Mouse (Mus musculus) forebrain, embryonic 16.5 days (tissue): Measurements from ENCODE around the gene Wnt5b. TPM values are rescaled to one million over a fixed set of nuclear protein-coding genes. Genes with fewer than 3 reads are reported as not detected.

Experiments used
- ATAC-seq: fragments of 200-750 bp; cut with Nextera tagmentation; 2 replicates; pipeline ENCODE4 v1.8.0; 2017; ENCODE audit warnings: mild to moderate bottlenecking, moderate library complexity
- H3K27ac ChIP-seq: fragments of 300-500 bp; sonication (generic); 2 replicates; pipeline ENCODE4 v1.5.1; 2014; ENCODE audit warnings: low read length, control low read depth
- H3K27me3 ChIP-seq: fragments of 300-500 bp; sonication (generic); replicated peaks from 2 replicates; pipeline ENCODE4 v1.6.1; 2014; ENCODE audit warnings: low read length; ENCODE audit not compliant: control insufficient read depth, insufficient read depth
- H3K36me3 ChIP-seq: fragments of 300-500 bp; sonication (generic); 2 replicates; pipeline ENCODE4 v1.6.1; 2014; ENCODE audit not compliant: control insufficient read depth, insufficient read depth
- H3K4me1 ChIP-seq: fragments of 300-500 bp; sonication (generic); replicated peaks from 2 replicates; pipeline ENCODE4 v1.6.1; 2014; ENCODE audit warnings: low read length; ENCODE audit not compliant: control insufficient read depth, insufficient read depth
- H3K4me2 ChIP-seq: fragments of 300-500 bp; sonication (generic); 2 replicates; pipeline ENCODE4 v1.6.1; 2014; ENCODE audit warnings: mild to moderate bottlenecking, low read length, control low read depth
- H3K4me3 ChIP-seq: fragments of 300-500 bp; sonication (generic); replicated peaks from 2 replicates; pipeline ENCODE4 v1.5.1; 2014; ENCODE audit warnings: mild to moderate bottlenecking, low read length, control low read depth
- H3K9ac ChIP-seq: fragments of 300-500 bp; sonication (generic); replicated peaks from 2 replicates; pipeline ENCODE4 v1.6.1; 2014; ENCODE audit warnings: low read depth, low read length, control low read depth
- H3K9me3 ChIP-seq: fragments of 300-500 bp; sonication (generic); 2 replicates; pipeline ENCODE4 v1.6.1; 2016; ENCODE audit warnings: low read length; ENCODE audit not compliant: control insufficient read depth
- WGBS: fragments of 180-500 bp; shearing (Covaris S2); extraction: QIAGEN DNeasy Blood & Tissue Kit; methylation state at CpG from one replicate; pipeline ENCODE4 v1.1.7; 2014; 5-methylcytosine and 5-hydroxymethylcytosine counted together
- polyA plus RNA-seq: library from polyadenylated mRNA; unstranded; fragments of >200 nt; fragmentation: Nextera tagmentation; extraction: Ambion mirVana; gene quantifications from 2 replicates; pipeline ENCODE4 v1.2.1, GENCODE M21; 2015

Wnt5b gene
- polyA plus RNA-seq, 1 experiment from 2014 or later = 2.2 TPM

DNA sequence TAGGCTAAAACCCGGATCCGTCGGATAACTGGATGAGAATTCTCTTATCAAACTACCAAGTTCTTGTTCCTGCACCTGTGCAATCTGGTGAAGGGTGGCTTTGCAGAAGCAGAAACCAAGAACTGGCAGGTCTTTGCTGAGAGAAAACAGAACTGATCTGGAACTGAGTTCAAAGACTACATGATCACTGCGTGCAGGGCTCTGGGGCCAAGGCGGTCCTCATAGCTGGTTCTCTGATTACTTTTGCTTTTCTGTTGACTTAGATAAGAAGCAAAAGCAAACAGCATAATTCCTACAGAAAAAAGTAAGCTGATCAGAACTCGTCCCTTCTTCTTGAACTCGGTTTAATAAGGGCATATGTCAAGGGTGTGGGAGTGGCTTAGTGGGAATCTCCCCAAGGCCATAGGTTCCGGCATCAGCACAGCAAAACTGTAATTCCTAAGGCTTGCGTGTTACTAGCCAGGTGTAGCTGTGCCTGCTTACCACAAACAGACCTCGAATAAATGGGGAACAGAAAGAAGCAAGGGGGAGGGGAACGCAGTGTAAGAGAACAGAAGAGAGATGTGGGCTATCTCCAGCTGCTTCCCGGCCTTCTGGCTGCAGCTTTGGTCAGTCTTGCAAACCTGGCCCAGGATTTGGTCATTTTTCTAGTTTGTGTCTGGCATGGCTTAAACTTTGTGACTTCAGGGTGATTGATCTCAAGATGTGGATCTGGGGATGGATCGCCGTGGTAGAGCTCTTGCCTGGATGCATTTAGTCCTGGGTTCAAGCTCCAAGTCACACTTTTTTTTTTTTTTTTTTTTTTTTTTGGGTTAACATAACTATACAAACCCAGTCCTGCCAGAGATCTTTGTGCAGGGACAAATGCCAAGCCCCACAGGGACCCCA is 148.5 kb downstream of the Wnt5b start:
- H3K9me3 ChIP-seq = no peaks in the 10 kb centered on the region
- no peak overlapping the region for H3K4me2 ChIP-seq
- no peak overlapping the region for H3K4me3 ChIP-seq
- H3K36me3 ChIP-seq = no peaks in the 10 kb centered on the region
- no peaks in the 10 kb centered on the region for H3K27me3 ChIP-seq
- no peaks in the 10 kb centered on the region for H3K4me1 ChIP-seq
- 87% methylated on average over 14 of the region's 14 CpGs for WGBS
- H3K9ac ChIP-seq = no peak overlapping the region
- ATAC-seq = no peak
- H3K27ac ChIP-seq = no peak overlapping the region

DNA sequence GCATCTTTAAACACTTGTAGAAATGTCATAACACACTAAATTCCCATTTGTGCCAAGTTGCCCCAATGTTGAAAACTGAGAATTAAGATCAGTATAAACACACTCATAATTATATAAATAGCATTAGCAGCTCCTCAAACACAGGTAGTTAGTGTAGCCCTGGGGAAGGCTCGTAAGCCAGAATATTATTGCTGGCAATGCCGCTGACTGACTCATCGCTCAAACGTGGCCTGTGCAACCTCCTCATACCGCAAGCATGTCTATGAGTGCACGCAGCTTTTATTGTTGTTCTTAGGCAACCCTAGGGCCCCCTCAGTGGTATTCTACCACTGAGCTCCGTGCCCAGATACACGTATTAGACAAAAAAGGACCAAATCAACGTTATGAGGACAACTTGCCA is 151.3 kb downstream of the Wnt5b start:
- H3K4me1 ChIP-seq = peaks cover 9% of the 10 kb centered on the region
- H3K9me3 ChIP-seq = no peaks in the 10 kb centered on the region
- H3K9ac ChIP-seq = no peak overlapping the region
- H3K4me3 ChIP-seq = no peak overlapping the region
- no peak overlapping the region for H3K4me2 ChIP-seq
- ATAC-seq = no peak
- no peak overlapping the region for H3K27ac ChIP-seq
- no peaks in the 10 kb centered on the region for H3K27me3 ChIP-seq
- WGBS = 83% methylated on average over 9 of the region's 9 CpGs
- H3K36me3 ChIP-seq = no peaks in the 10 kb centered on the region

DNA sequence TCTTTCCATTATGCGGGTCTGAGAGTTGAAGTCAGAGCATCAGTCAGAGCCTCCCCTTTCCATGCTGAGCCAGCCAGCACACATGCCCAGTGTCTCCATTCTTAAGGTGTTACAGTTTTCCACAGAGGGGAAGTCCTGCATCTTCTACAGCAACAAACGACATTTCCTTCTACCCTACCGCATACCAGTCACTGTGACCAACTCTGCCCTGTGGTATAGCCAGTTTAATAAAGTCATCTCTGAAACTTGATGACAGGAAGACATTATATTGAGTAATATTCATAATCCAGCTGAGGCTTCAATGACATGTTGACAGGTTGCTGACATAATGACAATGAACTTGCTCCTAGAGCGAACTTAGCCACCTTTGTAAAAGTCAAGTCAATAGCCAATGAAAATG is 153.4 kb downstream of the Wnt5b start:
- H3K27me3 ChIP-seq = no peaks in the 10 kb centered on the region
- H3K9me3 ChIP-seq = no peaks in the 10 kb centered on the region
- no peaks in the 10 kb centered on the region for H3K36me3 ChIP-seq
- peaks cover 20% of the 10 kb centered on the region for H3K4me1 ChIP-seq
- H3K27ac ChIP-seq = no peak overlapping the region
- no peak overlapping the region for H3K4me2 ChIP-seq
- WGBS = 92% methylated on average over 4 of the region's 4 CpGs
- no peak overlapping the region for H3K4me3 ChIP-seq
- ATAC-seq = no peak
- H3K9ac ChIP-seq = no peak overlapping the region

DNA sequence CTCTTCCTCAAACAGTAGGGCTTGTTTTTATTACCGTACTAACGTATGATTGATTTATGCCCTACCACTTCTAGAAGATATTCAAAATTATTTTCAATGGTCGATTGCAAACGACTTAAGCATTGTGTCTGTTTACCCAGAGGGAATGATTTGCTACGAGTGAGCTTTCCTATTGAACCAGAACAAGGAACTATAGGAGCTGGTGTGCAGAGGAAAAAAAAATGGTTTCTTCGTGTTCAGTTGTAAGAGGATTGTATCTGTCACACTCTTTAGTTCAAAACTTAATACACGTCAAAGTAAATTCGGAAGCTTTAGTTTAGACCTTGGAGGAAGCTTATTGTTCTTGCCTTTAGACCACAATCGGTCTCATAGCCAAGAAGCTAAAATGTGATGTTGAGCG is 155.1 kb downstream of the Wnt5b start:
- H3K4me3 ChIP-seq = peak overlapping the region; percentile 84
- ATAC-seq = peak; percentile 24
- peak overlapping the region; percentile 87 for H3K27ac ChIP-seq
- no peaks in the 10 kb centered on the region for H3K9me3 ChIP-seq
- peaks cover 20% of the 10 kb centered on the region for H3K4me1 ChIP-seq
- H3K4me2 ChIP-seq = peak overlapping the region; percentile 60
- H3K27me3 ChIP-seq = no peaks in the 10 kb centered on the region
- no peaks in the 10 kb centered on the region for H3K36me3 ChIP-seq
- H3K9ac ChIP-seq = peak overlapping the region; percentile 71
- 21% methylated on average over 10 of the region's 10 CpGs for WGBS

DNA sequence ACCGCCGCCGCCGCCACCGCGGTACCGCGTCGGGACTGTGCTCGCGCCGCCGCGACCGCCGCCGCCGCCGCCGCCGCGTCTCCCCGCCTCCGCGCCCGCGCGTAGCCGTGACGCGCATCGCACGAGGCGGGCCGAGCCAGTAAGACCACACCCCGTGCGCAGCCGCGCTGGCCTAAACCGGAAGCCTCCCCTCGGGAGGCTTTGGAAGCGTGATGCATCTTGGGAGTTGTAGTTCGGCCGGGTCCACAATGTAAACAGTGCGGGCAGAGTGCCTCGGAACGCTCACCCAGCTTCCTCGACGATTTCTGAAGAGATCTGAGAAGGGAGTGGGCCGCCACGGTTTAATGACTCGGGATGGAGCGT is 155.5 kb downstream of the Wnt5b start:
- peak overlapping the region; percentile 60 for H3K4me2 ChIP-seq
- under 1% methylated on average over 44 of the region's 53 CpGs for WGBS

DNA sequence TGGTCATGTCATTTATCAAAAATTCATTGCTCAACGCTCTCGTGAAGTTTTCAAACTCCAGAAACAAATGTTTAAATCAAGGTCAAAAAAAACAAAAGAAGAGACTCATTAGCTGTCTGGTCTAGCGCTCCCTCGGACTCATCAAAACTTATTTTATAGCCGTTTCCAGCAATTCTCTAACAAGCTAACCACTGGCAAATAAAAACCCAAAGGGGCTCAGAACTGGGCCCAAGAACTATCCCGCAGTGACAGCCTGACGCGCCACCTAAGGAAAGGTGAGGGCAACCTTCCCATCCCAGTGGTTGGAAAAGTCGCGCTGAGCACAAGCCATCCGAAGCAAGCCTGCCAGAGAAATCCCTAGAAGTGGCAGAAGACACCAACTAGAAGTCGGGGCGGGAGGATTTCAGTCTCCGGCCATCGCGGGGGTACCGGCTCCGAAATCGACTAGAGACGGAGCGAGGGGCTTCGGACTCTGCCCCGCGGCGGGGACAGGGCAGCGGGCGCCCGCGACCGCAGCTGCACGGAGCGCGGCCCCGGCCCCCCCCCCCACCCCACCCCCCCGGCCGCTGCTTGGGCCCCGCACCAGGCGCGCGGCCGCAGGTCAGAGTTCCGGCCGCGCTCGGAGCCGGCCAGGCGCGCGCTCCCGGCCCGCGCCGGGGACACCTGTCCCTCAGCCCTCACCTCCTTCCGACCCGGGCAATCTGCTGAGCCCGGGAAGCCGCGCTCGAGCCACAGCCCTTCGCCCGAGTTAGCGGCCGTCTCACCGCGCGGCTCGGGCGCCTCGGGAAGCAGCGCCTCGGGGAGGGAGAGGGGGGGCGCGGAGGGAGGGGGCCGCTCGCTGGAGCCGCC is 156.1 kb downstream of the Wnt5b start:
- H3K36me3 ChIP-seq = no peaks in the 10 kb centered on the region
- no peaks in the 10 kb centered on the region for H3K9me3 ChIP-seq
- peak overlapping the region; percentile 78 for H3K27ac ChIP-seq
- ATAC-seq = peak; percentile 75
- H3K4me1 ChIP-seq = peaks cover 20% of the 10 kb centered on the region
- WGBS = under 1% methylated on average over 32 of the region's 76 CpGs
- peak overlapping the region; percentile 89 for H3K9ac ChIP-seq
- H3K27me3 ChIP-seq = no peaks in the 10 kb centered on the region
- peak overlapping the region; percentile 84 for H3K4me3 ChIP-seq
- peak overlapping the region; percentile 80 for H3K4me2 ChIP-seq

More for the DNA sequence above, 155.5 kb downstream of the Wnt5b start:
- peak overlapping the region; percentile 89 for H3K9ac ChIP-seq
- H3K4me3 ChIP-seq = peak overlapping the region; percentile 84
- peaks cover 20% of the 10 kb centered on the region for H3K4me1 ChIP-seq
- peak; percentile 99 for ATAC-seq
- H3K27ac ChIP-seq = peak overlapping the region; percentile 87
- no peaks in the 10 kb centered on the region for H3K36me3 ChIP-seq
- H3K9me3 ChIP-seq = no peaks in the 10 kb centered on the region
- H3K27me3 ChIP-seq = no peaks in the 10 kb centered on the region

DNA sequence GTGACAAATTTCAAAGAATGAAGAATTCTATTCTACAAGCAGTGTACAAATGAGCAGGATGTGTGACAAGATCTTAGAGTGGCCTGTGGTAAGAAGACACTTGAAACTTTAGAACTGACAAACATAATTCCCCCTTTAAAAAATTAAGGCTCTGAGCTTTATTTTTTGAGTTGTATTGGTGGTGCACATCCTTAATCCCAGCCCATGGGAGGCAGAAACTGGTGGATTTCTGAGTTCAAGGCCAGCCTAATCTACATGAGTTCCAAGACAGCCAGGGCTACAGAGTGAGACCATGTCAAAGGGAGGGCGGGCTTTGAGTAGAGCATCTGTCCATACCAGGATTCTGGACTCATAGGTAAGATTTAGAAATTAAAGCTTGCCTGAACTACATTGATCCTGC is 157.3 kb downstream of the Wnt5b start:
- Histone ChIP-seq H3K4me1 (peaks cover 20% of the 10 kb centered on the region), H3K4me2 (no peak overlapping the region), H3K9ac (no peak overlapping the region), H3K9me3 (no peaks in the 10 kb centered on the region), H3K36me3 (no peaks in the 10 kb centered on the region), H3K27me3 (no peaks in the 10 kb centered on the region), H3K27ac (no peak overlapping the region), H3K4me3 (no peak overlapping the region)
- no peak for ATAC-seq
- 97% methylated on average over 1 of the region's 1 CpGs for WGBS

DNA sequence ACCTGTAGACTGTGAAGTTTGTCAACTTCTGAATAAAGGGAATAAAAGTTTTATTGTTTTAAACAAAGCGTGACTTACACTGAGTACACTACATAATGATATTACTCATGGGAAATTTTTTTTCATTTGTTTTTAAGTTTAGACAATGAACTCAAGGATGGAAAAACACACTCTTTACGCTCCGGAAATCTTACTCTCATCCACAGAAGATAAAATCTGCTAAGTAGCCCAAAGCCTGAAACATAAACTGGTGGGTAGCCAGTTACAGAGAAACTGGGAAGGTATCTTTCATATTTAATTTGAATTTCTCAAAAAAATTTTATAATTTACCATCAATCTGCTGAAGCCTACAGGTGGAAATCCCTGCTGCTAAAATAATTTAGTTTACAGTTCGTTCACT is 157.7 kb downstream of the Wnt5b start:
- no peak overlapping the region for H3K9ac ChIP-seq
- H3K27me3 ChIP-seq = no peaks in the 10 kb centered on the region
- H3K4me3 ChIP-seq = no peak overlapping the region
- ATAC-seq = no peak
- H3K4me1 ChIP-seq = peaks cover 20% of the 10 kb centered on the region
- H3K36me3 ChIP-seq = no peaks in the 10 kb centered on the region
- no peak overlapping the region for H3K4me2 ChIP-seq
- 91% methylated on average over 4 of the region's 4 CpGs for WGBS
- no peaks in the 10 kb centered on the region for H3K9me3 ChIP-seq
- H3K27ac ChIP-seq = no peak overlapping the region

DNA sequence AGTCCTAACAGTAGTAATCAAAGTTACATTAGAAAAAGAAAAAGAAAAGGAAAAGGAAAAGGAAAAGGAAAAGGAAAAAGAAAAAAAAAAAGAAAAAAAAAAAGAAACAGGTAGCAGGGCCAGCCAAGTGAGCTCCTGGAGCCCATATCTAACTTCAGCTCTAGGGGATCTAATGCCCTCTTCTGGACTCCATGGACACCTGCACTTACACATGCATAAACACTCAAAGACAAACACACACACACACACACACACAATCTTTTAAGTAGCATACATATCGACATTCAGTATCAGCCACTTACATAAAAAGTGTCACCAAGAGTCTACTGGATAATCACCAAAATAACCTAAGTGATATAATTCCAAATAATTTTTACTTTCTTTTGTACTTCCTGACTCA is 158.5 kb downstream of the Wnt5b start:
- peaks cover 20% of the 10 kb centered on the region for H3K4me1 ChIP-seq
- no peak overlapping the region for H3K4me2 ChIP-seq
- no peaks in the 10 kb centered on the region for H3K27me3 ChIP-seq
- no peak overlapping the region for H3K27ac ChIP-seq
- no peak overlapping the region for H3K9ac ChIP-seq
- 97% methylated on average over 1 of the region's 1 CpGs for WGBS
- no peaks in the 10 kb centered on the region for H3K36me3 ChIP-seq
- no peaks in the 10 kb centered on the region for H3K9me3 ChIP-seq
- H3K4me3 ChIP-seq = no peak overlapping the region
- ATAC-seq = no peak
